Mouse (Mus musculus) fat pad, adult 2 months (tissue): ENCODE data around the gene Crybg3.
A peak's percentile ranks its signal among the peaks of the same experiment; 100 is the strongest.

Experiments
- DNase-seq: peaks from one replicate; pipeline ENCODE4 v3.0.0-alpha.2; 2011; ENCODE audit warnings: low read depth, low spot score; ENCODE audit errors: extremely low read depth

The Crybg3 gene

DNA sequence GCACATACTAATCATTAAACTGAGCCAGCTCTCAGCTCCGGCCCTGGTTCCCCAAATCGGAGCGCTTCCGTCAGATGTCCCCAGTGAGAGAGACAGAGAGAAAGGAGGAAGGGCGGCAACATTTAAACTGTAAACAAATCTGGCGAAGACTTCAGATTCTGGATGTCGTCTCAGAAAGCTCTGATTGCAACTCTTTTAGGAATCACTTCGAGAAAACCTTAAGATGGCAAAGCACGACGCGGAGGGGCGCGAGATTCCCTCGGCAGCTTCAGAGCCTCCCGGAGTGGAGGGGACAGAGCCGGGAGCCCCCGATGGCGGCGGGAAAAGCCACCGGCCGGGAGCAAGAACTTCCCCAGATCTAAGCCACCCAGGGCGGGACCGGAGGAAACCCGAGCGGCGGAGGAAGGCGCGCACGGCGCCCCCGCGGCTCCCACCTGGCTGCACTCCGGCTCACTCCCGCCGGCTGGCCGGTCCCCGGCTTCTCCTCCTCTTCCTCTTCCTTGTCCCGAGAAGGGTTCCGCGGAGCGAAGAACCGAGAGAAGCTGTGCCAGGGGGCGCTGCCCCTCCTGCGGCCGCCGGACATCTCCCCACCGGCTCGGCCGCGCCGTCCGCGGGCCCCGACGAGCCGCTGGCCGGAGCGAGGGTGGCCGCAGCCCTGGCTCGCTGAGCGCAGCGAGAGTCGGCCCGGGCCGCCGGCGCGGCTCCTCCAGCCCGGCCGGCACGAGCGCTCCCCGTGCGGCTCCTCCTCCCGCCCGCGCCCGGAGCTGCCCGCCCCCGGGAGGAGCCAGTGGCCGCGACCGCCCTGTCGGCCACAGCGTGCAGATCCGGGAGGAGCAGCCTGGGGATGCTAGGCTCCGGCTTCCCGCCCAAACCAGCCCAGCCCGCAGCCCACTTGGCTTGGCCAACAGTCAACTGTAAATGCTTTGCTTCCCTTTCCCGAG is at the start of gene Crybg3:
Gene Crybg3, minus strand, starts transcription at position 669 of the 941 bp plus-strand sequence.
- no peak for DNase-seq

DNA sequence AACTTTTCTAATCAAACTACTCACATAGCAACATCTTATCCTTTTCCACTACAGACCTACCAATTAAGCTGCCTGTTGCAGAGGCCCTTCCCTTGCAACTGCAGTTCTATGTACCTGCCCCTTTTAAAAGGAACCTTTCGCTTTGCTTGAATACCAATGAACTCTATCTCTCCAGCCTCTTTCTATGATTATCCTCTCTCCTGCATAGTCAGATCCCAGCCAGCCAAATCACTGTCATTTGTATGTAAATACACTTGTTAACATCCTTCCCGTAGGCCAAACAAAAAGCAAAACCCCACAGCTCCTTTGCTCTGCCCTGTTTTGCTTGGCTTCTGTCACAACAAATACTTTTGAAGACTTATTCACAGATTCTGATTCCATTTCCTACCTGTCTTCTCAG is 43.0 kb upstream of the Crybg3 start:
- DNase-seq = no peak

DNA sequence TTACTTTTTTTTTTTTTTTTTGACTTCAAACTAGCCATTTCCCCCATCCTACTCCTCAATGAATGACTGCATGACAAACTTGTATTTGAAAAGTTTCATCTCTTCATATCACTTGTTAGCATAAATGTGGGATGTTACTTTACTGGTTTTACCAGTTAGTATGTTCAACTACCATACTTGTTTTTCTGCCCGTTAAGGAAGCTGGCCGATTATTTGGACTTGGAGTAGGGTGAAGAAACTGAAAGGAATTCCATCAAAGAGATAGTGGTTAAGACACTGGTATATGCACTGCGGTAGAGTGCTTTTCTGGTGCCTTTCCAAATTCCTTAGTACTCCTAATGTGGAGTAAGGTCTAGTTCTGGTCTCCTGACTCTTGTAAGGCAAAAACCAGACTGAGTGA is 39.2 kb upstream of the Crybg3 start:
- peak; percentile 40 for DNase-seq

DNA sequence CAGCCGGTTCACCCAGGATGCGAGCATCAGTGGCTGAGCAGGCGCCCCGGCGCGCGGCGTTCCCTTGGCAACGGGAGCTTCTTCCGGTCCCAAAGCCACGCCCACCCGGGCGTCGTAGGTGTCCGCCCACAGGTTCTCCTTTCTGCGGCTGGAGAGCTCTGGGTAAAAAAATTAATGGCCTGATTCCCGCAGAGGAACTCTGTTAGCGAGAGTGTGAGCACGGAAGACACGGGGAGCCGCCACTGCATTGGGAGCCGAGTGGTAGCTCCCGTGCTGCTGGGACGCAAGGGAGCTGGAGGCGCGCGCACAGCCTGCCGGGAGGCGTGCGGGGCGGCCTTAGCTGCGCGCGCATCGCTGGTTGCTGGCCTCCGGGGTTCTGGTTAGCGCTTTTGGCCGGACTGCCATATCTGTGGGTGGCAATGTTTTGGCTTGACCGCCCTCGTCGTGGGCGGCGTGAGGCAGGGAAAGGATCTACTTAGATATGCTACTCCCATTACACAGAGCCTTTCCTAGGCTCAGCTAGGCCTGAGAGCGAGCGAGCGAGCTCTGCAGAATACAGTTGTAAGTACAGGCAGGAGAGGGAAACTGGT is 38.4 kb upstream of the Crybg3 start, which contains the start of gene Arl6:
Gene Arl6, minus strand, starts transcription at position 290 of the 590 bp plus-strand sequence.
- peak; percentile 49 for DNase-seq

DNA sequence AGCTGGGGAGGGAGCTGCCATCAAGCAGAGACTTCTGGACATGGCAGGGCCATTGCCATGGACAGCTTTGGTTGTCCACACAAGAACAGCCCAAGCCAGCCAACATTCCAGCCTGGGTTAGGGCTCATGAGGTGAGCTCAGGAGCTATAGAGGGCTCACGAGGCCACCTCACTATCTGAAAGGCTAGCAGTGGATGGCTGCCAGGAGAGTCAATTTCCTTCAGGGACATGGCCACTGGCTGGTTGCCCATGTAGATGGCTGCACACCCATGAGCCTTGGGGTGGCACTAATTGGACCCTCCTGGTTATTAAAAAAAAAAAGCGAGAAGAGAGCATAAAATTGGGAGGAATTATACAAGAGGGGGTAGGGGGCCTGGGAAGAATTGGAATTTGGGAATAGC is 33.8 kb upstream of the Crybg3 start:
- no peak for DNase-seq

DNA sequence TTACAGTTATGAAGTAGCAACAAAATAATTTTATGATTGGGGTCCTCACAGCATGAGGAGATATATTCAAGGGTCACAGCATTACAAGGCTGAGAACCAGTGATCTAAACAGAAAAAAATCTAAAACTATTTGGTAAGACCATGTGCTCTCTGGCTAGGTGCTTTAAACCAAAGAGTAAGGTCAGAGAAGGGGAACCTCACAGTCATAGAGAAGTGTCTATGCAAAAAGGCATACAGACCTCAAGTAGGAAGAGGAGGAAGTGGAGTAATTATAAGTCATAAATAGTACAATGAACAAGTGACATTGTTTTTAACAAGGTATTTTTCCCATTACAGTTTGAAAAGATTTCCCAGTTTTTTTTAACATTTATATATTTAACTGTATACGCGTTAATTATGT is 20.8 kb upstream of the Crybg3 start:
- no peak for DNase-seq

DNA sequence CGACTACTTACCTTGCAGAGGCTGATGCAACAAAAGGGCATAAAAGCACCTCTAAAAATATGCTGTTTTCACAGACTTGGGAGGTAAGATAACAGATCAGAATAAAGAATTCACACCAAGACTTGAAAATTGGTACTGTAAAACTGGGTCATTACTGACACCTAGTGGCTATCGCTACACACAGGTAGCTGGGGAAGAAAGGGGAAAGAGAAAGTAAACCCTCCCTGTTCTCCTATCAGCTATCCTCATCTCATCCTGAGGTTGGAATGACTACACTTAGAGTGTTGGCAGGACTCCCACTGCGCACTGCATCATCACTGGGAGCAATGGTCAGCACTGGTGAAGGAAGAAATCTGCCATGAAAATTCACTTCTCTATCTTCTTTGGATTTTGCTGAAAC is 16.4 kb upstream of the Crybg3 start:
- DNase-seq = no peak

DNA sequence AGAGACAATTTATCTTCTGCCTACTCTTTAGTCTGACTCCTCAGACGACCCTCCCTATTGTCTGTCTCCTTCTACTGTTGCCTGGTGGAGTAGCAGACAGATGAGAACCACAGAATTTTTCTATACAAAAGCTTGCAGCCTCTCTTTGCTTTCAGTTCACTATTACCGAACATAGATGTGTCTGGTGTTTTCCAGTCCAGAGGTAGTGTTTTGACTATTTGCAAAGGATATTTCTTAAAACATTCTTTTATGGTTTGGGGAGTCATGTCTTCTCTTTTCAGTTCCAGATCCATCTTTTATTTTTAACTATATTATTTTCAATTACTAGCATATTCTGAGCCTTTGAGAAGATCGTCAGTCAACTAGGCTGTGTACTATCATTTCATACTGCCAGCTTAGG is 14.9 kb upstream of the Crybg3 start:
- DNase-seq = no peak

DNA sequence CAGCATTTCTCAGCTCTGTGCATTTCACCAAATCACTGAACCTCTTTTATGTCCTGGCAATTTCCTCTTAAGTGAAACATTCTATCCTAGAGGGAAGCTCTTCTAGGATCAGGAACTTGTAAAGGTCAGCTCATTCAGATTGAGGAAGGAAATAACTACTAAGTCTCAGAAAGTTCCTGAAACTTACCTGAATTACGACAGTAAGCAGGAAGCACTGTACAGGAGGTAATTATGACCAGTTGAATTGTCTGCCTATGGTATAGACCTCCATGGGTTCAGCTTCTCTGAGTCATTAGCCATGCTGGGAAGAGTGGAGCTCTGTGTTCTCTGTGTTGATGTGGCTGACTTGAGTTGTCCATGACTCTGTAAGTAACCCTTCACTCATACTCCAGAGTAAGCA is 10.0 kb upstream of the Crybg3 start:
- DNase-seq = no peak

DNA sequence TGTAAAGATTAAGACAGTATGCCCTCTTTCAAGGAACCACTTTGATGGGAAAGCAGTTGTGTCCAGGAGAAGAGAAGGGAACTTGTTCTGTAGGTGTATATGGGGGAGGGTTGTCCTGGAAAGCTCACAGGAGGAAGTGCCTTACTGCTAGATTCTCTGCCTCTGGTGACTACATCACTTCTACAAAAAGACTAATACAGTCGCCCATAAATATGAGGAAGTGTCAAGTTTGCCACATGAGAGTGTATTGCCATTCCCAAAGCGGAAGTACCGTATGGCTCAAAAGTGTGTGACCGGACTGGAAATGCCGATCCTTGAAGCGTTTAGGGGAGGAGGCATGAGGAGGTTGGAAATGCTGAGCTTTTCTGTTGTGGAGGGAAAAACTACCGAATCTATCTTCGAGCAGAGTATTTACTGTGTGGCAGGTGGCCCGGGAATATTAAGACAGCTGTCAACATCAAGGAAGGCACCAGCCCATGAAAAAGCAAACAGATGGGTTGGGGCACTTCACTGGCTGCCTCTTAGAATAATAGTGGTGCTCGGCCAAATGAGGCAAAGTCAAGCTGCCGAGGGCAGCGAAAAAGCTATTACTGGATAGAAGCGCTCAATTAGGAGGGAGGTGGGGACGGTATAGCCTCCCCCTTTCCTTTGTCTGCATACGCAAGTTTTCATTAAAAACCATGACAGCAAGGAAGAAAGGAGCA is 3.5 kb upstream of the Crybg3 start:
- DNase-seq = no peak

DNA sequence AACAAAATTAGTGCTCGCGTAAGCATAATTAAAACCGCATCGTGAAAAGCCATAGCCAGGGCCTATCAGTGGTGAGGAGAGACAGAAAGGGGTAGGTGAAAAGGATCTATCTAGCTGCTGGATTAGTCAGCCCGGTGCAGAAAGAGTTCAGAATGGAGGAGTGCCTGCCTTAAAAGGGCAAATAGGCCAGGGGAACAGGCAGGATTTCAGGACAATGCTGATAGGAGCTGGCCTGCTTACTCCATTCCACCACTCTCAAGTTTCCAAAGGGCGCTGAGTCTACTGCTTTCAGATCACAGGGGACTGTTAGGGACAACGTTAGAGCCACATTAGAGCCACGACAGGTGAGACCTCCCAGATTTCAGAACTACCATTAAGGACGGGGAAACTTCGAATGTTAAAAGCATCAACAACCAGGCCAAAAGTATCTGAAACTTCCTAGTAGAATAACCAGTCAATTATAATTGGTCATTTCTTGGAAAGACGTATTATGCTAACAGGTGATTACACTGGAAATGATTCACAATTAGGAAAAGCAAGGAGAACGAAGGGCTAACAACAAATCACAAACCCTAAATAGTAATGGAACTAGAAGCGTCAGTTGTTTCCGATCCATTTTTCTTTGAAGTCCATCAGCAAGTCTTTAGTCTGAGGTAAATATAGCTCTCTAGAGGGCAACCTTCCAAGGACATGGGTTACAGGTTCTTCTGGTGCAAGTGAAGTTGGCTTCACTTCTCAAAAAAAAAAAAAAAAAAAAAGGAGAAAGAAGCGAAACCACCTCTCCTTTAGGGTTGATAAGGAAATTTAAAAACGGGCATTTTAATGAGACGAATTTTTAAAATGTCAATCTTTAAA is 1.1 kb downstream of the Crybg3 start:
- DNase-seq = no peak

DNA sequence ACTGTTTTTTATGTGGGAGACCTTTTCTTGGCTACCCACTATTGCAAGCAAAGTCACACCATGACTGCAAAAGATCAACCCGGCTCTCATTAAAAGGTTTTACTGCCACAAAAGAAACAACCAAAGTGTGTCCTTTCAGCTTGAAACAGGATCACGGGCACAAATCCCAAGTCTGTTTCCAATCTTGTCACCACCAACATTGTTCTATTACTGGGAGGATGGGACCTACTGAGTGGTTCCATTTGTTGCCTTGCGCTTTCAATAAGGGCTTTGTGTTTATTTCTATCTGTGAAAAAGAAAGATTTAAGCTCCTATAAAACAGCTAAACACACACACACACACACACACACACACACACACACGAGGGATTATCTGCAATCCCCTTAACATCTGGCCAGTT is 1.8 kb downstream of the Crybg3 start:
- no peak for DNase-seq

DNA sequence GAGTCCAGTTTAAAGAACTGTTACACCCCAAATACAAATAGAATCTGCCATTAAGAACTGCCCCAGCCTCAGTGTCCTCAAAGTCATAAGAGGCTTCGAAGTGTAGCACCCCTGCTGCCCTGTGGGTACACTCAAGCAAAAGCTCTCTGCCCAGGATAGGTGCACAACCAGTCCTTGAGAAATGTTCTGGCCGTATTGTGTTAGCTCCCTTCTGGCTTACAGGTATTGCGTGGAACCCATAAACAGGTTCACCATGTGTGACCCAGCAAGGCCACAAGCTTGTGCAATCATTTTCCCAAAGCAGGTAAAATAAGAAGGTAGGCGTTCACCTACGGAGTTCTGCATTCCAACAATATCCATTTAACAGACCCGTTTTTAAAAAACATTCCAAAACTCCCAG is 3.5 kb downstream of the Crybg3 start:
- DNase-seq = peak; percentile 88

DNA sequence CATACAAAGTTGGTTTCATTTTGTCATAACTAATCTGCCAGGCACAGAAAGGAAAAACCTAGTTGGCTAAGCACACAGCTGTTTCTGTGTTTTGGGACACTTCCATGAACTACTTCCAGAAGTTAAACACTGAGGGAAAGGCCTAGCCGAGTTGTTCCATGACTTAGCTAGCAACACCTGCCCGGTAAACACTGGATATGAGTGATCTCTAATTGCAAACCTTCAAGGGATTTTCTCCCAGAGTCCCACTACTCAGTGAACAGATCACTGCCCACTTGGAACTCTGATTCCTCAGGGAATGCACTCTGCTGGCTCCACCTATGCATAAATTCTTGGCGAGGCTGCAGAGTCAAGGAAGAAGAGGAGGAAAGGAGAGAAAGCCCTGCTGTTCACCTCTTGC is 6.1 kb downstream of the Crybg3 start:
- DNase-seq = no peak

DNA sequence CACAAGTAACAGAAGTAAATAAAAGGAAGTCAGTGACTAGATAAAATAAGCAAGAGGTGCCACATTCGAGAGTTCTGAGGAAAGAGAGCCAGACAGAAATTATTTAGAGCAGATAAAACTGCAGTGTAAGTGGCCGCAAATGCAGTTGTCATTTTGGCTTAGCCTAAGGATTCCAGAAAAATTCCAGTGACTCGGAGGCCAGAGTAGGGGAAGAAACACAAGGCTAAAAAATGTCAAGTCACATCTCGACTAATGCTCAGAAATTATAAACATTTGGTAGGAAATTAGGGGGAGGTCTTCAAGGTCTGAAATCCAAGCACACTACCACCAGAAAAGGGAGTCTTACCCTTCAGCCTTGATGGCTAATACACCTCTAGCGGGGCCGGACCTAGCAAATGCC is 10.0 kb downstream of the Crybg3 start:
- no peak for DNase-seq

DNA sequence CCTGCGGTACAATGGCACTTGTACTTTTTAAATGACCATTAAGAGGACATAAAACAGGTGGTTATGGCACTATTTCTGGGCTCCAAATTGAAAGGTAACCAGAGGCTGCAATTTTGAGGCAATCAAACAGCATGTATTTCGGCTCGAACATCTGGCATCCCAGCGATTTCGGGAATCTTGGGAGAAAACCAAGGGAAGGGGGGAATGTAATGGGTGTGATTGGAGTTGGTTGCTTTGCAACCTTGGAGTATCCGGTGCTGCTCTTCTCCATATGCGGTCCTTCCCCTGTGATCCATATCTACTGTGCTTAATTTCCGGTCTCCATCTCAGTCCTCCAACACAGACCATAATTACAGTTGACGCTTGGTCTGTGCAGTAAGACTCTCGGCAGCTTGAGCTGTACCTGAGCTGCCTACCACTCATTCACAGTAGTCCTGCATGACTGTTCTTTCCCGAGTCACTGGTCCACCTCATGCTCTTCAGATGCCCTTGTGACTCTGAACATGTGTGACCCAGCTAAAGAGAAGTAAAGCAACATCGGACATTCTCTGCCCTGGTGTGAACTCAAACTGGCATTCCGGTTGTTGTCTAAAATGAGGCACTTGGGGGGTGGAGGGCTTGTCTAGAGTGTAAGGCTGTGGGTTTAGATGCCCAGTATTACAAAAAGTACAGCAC is 12.3 kb downstream of the Crybg3 start:
- DNase-seq = no peak

DNA sequence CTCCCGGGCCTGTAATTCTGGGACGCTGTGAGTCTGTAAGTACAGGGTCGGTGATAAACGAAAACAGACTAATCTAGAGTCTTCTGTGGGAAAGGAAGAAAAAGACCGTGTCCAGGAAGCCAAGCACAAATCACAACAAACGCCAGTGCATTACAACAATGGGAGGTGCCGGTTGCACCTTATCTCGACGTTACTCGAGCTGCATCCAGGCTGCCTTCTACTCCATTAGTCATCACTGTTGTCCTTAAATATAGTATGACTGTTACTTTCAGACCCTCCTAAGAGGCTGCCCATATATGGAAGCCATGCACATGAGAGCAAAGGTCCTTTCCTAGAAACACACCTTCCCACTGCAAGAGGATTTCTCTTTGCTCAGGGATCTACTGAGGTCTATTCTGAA is 13.0 kb downstream of the Crybg3 start:
- DNase-seq = no peak

DNA sequence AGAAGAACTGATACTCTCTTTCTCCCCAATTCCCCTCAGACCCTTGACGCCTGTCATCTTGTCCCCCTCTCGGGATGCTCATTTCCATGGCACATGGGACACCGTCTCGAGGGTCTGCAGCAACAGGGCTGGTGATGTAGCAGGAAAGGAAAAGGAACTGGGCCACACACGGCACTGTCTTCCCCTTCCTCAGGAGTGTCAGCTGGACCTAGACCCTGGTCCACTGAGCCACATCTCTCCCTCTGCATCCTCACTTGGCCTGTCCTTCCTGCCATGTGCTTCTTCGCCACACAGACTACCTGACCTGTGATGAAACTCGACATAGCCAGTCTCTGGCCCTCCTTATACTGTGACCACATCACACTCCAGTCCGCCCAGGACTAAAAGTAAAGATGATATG is 13.9 kb downstream of the Crybg3 start:
- DNase-seq = no peak

DNA sequence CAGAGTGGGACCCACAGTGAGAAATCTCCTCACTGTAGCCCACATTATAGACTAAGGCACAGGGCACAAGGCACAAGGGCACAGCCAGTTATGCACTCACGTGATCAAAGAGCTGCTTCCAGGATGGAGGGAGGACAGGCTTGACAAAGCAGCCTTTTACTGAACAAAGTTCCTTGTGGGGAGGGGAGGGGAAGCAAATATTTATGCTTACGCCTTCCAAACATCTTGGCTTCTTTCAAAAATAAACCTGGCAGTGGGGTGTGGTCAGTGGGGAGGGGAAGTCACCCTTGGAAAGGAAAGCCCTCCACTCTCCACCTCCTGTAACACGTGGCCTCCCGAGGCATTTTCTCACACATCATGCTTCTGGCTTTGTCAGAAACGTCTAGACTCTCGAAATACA is 14.5 kb downstream of the Crybg3 start:
- no peak for DNase-seq

DNA sequence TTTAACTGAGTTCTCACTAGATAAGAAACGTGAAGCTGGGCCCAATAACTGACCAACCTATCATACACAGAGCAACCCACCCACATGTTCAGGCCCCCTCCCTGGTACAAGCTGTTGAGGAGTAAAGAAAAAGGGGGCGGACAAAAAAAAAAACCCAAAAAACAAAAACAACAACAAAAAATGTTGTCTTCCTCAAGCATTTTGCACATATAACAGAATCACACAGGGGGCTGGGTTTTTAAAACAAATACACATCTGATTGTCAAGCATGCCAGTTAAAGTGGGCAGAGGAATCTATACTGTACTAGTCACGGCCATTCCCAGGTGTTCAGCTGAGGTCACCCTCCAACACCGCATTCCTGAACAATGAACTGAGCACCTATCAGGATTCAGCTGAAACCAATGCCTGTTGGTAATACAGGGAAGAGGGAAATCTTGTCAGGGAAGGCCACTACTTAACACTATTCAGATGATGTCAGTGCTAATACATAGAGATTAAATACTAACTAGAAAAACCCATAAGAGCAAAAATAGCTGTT is 15.0 kb downstream of the Crybg3 start:
- DNase-seq = no peak
